Mouse (Mus musculus) liver, embryonic 12.5 days (tissue): Measurements from ENCODE around the gene Rictor. TPM values are rescaled to one million over a fixed set of nuclear protein-coding genes. Genes with fewer than 3 reads are reported as not detected.
A peak's percentile ranks its signal among the peaks of the same experiment; 100 is the strongest.

Source experiments
- ATAC-seq: fragments of 200-750 bp; cut with Nextera tagmentation; 2 replicates; pipeline ENCODE4 v1.8.0; 2017; ENCODE audit warnings: moderate number of reproducible peaks, mild to moderate bottlenecking, moderate library complexity
- H3K27ac ChIP-seq: fragments of 300-500 bp; sonication (generic); 2 replicates; pipeline ENCODE4 v1.5.1; 2016; ENCODE audit warnings: mild to moderate bottlenecking
- H3K27me3 ChIP-seq: fragments of 300-500 bp; sonication (generic); replicated peaks from 2 replicates; pipeline ENCODE4 v1.6.1; 2016; ENCODE audit warnings: mild to moderate bottlenecking, moderate library complexity
- H3K36me3 ChIP-seq: fragments of 300-500 bp; sonication (generic); 2 replicates; pipeline ENCODE4 v1.6.1; 2016; ENCODE audit warnings: mild to moderate bottlenecking, moderate library complexity
- H3K4me1 ChIP-seq: fragments of 300-500 bp; sonication (generic); 2 replicates; pipeline ENCODE4 v1.6.1; 2016
- H3K4me2 ChIP-seq: fragments of 300-500 bp; sonication (generic); 2 replicates; pipeline ENCODE4 v1.6.1; 2016; ENCODE audit warnings: mild to moderate bottlenecking, moderate library complexity
- H3K4me3 ChIP-seq: fragments of 300-500 bp; sonication (generic); 2 replicates; pipeline ENCODE4 v1.5.1; 2016; ENCODE audit warnings: mild to moderate bottlenecking, moderate library complexity
- H3K9ac ChIP-seq: fragments of 300-500 bp; sonication (generic); 2 replicates; pipeline ENCODE4 v1.6.1; 2016; ENCODE audit warnings: mild to moderate bottlenecking, moderate library complexity
- H3K9me3 ChIP-seq: fragments of 300-500 bp; sonication (generic); replicated peaks from 2 replicates; pipeline ENCODE4 v1.6.1; 2016; ENCODE audit warnings: mild to moderate bottlenecking, moderate library complexity
- WGBS: fragments of 180-500 bp; shearing (Covaris S2); methylation state at CpG from one replicate; pipeline ENCODE4 v1.1.7; 2016; ENCODE audit not compliant: insufficient replicate concordance; 5-methylcytosine and 5-hydroxymethylcytosine counted together
- polyA plus RNA-seq: library from polyadenylated mRNA; unstranded; fragments of >200 nt; fragmentation: Nextera tagmentation; extraction: Ambion mirVana; gene quantifications from 2 replicates; pipeline ENCODE4 v1.2.1, GENCODE M21; 2016

Rictor gene
- 25.0 and 25.9 TPM in 2 replicates for polyA plus RNA-seq

- peak within 1 kb of the TSS; percentile 96 for H3K9ac ChIP-seq
- peak; percentile 74 for ATAC-seq
- under 1% methylated on average over 72 of the region's 82 CpGs for WGBS
- H3K4me3 ChIP-seq: peak within 1 kb of the TSS; percentile 97
- no peaks in the 10 kb centered on the region for H3K27me3 ChIP-seq
- H3K36me3 ChIP-seq: no peaks in the 10 kb centered on the region
- peak within 1 kb of the TSS; percentile 86 for H3K4me2 ChIP-seq
- H3K9me3 ChIP-seq: no peaks in the 10 kb centered on the region
- peaks cover 60% of the 10 kb centered on the region for H3K4me1 ChIP-seq
- H3K27ac ChIP-seq: peak within 1 kb of the TSS; percentile 96
Observed at GRCm38 (mm10) chr15:6707936-6708525, at the start of gene Rictor. Gene Rictor, plus strand, starts transcription at chr15:6708379.

GRCm38 (mm10) chr15:6661951-6662350 lies 46.2 kb upstream of the Rictor start:
- ATAC-seq: no peak
- Histone ChIP-seq H3K4me2 (no peak overlapping the region), H3K9me3 (no peaks in the 10 kb centered on the region), H3K9ac (no peak overlapping the region), H3K27ac (no peak overlapping the region), H3K36me3 (no peaks in the 10 kb centered on the region), H3K27me3 (no peaks in the 10 kb centered on the region), H3K4me1 (peaks cover 32% of the 10 kb centered on the region), H3K4me3 (no peak overlapping the region)
- 53% methylated on average over 3 of the region's 3 CpGs for WGBS

- no peak for ATAC-seq
- Histone ChIP-seq H3K36me3 (no peaks in the 10 kb centered on the region), H3K4me3 (no peak overlapping the region), H3K27me3 (no peaks in the 10 kb centered on the region), H3K9me3 (no peaks in the 10 kb centered on the region), H3K4me1 (peaks cover 24% of the 10 kb centered on the region), H3K9ac (no peak overlapping the region), H3K4me2 (no peak overlapping the region), H3K27ac (no peak overlapping the region)
- 69% methylated on average over 7 of the region's 7 CpGs for WGBS
Observed at GRCm38 (mm10) chr15:6663991-6664390, 44.2 kb upstream of the Rictor start.

DNA sequence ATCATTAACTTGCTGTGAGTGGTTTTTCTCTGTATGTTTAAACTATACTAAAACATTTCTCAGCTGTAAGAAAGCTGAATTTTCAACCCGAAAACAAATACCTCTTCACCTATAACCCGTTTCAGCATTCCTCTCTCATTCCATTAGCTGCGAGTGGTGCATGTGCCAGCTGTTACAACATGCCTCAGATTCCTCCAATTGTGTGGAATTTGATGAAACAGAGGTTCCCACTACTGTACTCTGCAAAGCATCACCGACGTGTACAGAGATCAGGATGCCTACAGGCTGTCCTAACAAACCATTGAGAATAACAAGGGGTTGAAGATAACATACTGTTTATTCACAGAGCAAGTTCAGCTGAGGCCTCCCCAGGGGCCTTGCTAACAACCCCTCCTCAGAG lies 42.1 kb upstream of the Rictor start:
- no peak for ATAC-seq
- H3K4me1 ChIP-seq: peaks cover 25% of the 10 kb centered on the region
- H3K36me3 ChIP-seq: no peaks in the 10 kb centered on the region
- WGBS: 53% methylated on average over 5 of the region's 5 CpGs
- no peak overlapping the region for H3K9ac ChIP-seq
- H3K9me3 ChIP-seq: no peaks in the 10 kb centered on the region
- H3K27me3 ChIP-seq: no peaks in the 10 kb centered on the region
- H3K27ac ChIP-seq: no peak overlapping the region
- no peak overlapping the region for H3K4me3 ChIP-seq
- H3K4me2 ChIP-seq: no peak overlapping the region

DNA sequence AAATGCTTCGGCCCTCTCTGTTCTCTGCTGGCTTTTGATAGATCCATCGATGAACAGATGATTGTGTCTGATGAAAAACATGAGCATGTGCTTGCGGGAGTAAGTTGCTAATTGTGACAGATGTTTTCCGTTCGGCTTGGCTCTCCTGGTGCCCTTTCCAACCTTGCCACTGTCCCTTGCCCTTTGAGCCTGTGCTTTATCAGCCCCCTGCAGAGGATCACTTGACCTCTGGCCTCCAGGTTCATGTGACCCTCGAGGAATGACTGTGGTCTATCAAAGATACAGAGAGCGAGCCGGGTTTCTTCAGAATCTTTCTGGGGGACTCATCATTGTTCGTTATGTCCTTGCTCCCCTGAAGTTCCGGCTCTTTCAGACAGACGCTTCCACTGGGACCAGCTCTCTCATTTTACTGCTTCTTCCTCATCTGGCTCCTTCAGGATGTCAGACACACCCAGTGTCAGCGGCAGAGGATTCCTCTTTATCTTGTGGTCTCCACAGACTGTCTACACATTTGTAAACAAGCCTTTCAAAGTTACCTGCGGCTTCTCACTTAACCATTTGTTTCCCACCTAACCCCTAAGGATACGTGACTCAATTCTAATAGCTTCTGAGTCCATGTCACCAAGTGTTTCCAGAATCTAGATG lies 39.3 kb upstream of the Rictor start:
- Histone ChIP-seq H3K27ac (no peak overlapping the region), H3K9ac (0 out of 2 replicates have a peak overlapping the region, but pooled peaks have one; percentile 12), H3K4me1 (peaks cover 25% of the 10 kb centered on the region), H3K4me3 (no peak overlapping the region), H3K36me3 (no peaks in the 10 kb centered on the region), H3K27me3 (no peaks in the 10 kb centered on the region), H3K4me2 (peak overlapping the region; percentile 42), H3K9me3 (no peaks in the 10 kb centered on the region)
- ATAC-seq: peak; percentile 74
- WGBS: 26% methylated on average over 14 of the region's 14 CpGs

GRCm38 (mm10) chr15:6678479-6678878 lies 29.7 kb upstream of the Rictor start:
- no peaks in the 10 kb centered on the region for H3K36me3 ChIP-seq
- no peaks in the 10 kb centered on the region for H3K9me3 ChIP-seq
- H3K4me3 ChIP-seq: no peak overlapping the region
- no peak overlapping the region for H3K9ac ChIP-seq
- no peaks in the 10 kb centered on the region for H3K27me3 ChIP-seq
- 74% methylated on average over 2 of the region's 2 CpGs for WGBS
- no peak overlapping the region for H3K4me2 ChIP-seq
- H3K27ac ChIP-seq: no peak overlapping the region
- no peaks in the 10 kb centered on the region for H3K4me1 ChIP-seq
- no peak for ATAC-seq

- H3K9me3 ChIP-seq: no peaks in the 10 kb centered on the region
- no peaks in the 10 kb centered on the region for H3K36me3 ChIP-seq
- ATAC-seq: no peak
- H3K9ac ChIP-seq: no peak overlapping the region
- no peaks in the 10 kb centered on the region for H3K27me3 ChIP-seq
- 40% methylated on average over 2 of the region's 2 CpGs for WGBS
- peaks cover 24% of the 10 kb centered on the region for H3K4me1 ChIP-seq
- no peak overlapping the region for H3K27ac ChIP-seq
- H3K4me2 ChIP-seq: no peak overlapping the region
- H3K4me3 ChIP-seq: no peak overlapping the region
Observed at GRCm38 (mm10) chr15:6702164-6702563, 6.0 kb upstream of the Rictor start.

DNA sequence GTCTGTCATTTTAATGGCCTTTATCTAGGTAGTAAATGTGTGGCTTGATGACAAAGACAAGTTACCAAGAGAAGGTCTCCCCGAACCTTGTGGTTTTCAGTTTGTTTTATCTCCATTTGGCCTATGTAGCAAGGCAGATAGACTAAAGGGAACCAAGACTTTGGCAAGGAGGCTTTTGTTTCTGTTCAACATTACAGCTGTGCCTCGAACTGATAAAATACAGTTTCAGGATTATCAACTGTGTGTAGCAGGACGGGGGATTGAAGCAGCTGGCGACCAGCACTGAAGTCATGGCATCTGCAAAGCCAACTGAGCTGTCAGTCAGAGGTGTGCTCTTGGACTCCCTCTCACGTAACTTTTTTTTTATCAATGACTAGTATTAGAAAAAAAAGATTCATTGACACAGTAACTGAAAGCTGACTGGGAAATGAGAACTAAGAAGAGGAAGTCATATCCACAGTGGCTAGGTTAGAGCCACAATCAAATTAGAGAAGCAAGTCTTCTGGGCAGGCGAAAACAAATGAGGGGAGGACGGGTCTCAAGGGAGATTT lies 2.8 kb upstream of the Rictor start:
- H3K27me3 ChIP-seq: no peaks in the 10 kb centered on the region
- H3K36me3 ChIP-seq: no peaks in the 10 kb centered on the region
- H3K27ac ChIP-seq: peak overlapping the region; percentile 79
- no peaks in the 10 kb centered on the region for H3K9me3 ChIP-seq
- H3K4me1 ChIP-seq: peaks cover 36% of the 10 kb centered on the region
- H3K4me2 ChIP-seq: peak overlapping the region; percentile 53
- peak; percentile 69 for ATAC-seq
- 8% methylated on average over 7 of the region's 7 CpGs for WGBS
- peak overlapping the region; percentile 31 for H3K4me3 ChIP-seq
- peak overlapping the region; percentile 37; the same call in 1 of the 2 replicates for H3K9ac ChIP-seq

DNA sequence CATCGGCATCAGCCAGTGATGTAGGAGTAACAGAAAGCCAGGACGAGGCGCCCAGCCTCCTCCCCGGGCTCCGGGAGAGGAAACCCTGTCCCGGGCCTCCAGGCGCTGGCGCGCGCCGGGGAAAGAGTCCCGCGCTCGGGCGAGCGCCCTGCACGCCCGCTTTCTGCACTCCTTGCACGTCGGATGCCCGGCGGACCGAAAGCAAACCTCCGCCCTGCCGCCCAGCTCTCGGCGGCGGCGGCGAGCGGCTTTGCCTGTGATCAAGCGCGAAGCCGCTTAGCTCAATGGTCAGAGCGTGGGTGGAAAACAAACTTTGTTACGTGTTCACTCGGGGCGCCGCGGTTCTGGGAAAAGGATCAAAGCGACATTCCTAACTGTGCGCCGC lies 636 bp upstream of the Rictor start:
- peak overlapping the region; percentile 97 for H3K4me3 ChIP-seq
- under 1% methylated on average over 43 of the region's 43 CpGs for WGBS
- H3K27ac ChIP-seq: peak overlapping the region; percentile 96
- H3K4me2 ChIP-seq: peak overlapping the region; percentile 86
- H3K9ac ChIP-seq: peak overlapping the region; percentile 96
- H3K4me1 ChIP-seq: peaks cover 55% of the 10 kb centered on the region
- H3K36me3 ChIP-seq: no peaks in the 10 kb centered on the region
- peak; percentile 65 for ATAC-seq
- H3K9me3 ChIP-seq: no peaks in the 10 kb centered on the region
- no peaks in the 10 kb centered on the region for H3K27me3 ChIP-seq

DNA sequence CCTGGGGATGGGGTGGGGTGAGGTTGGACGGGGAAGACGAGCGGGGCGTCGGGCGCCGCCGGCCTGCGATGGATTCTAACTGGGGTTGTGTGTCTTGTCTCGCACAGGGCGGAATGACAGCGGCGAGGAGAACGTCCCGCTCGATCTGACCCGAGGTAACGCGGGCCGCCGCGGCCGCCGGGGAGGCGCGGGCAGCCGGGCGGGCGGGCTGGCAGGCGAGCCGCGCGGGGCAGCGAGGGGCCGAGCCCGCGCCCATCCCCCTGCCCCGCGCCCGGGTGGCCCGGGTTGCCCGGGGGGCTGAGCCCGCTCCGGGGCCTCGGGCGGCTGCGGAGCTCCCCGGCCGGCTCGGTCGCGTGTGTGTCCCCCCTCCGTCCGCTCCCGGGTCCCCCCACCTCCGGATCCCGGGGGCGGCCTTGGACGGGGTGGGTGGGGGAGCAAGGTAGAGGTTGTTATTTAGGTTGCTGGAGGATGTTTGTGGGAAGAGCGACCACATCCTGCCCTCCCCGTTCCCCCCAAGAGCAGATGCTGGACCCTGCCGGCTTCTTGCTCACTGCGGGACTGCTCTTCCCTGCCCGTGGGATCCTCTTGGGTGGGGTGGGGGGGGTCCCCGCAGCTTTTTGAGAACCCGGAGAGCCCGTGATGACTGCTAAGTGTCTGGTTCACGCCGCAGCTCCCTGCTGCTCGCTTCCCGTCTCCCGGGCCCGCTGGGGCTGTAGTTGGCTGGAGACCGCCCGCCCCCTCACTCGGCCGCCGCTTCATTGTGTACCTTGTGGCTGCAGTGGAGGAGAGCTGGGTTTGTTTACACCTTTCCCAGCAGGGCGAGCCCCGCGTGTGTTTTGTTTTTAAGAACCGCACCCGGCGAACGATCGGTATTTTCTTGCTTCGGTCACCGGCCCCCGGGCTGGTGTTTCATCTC lies 605 bp downstream of the Rictor start:
- Histone ChIP-seq H3K4me2 (peak overlapping the region; percentile 86), H3K9me3 (no peaks in the 10 kb centered on the region), H3K27me3 (no peaks in the 10 kb centered on the region), H3K9ac (peak overlapping the region; percentile 96), H3K27ac (peak overlapping the region; percentile 96), H3K4me1 (peaks cover 61% of the 10 kb centered on the region), H3K4me3 (peak overlapping the region; percentile 97), H3K36me3 (no peaks in the 10 kb centered on the region)
- WGBS: under 1% methylated on average over 86 of the region's 89 CpGs
- ATAC-seq: peak; percentile 45

DNA sequence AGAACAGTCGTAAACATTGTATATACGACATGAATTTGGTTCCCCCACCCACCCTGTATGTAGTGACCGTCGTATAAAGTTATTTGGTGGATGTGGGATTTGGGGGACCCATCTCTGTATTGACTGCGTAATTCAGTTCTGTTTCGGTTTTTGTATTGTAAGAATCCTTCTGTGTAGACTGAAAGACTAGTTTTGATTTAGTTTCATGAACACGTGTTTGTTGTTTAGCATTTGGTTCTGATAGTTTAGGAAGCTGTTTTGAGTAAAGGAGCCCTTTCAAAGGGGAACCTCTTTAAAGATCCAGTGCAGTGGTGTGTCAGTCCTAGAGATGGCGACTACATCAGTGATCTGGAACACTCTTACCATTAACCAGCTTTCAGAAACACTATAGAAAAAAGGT lies 1.4 kb downstream of the Rictor start:
- Histone ChIP-seq H3K27ac (peak overlapping the region; percentile 96; the same call in 1 of the 2 replicates), H3K4me2 (peak overlapping the region; percentile 86), H3K4me3 (peak overlapping the region; percentile 97), H3K36me3 (no peaks in the 10 kb centered on the region), H3K27me3 (no peaks in the 10 kb centered on the region), H3K4me1 (peaks cover 66% of the 10 kb centered on the region), H3K9me3 (no peaks in the 10 kb centered on the region), H3K9ac (peak overlapping the region; percentile 96)
- no peak for ATAC-seq
- WGBS: 24% methylated on average over 8 of the region's 8 CpGs
